Mouse (Mus musculus) naive thymus-derived CD4-positive, alpha-beta T cell, adult 5 months (primary cell): ENCODE data around the gene Sstr3. TPM values are rescaled to one million over a fixed set of nuclear protein-coding genes. Genes with fewer than 3 reads are reported as not detected.

Experiments used
- polyA plus RNA-seq: library from polyadenylated mRNA; unstranded; fragments of 100-300 nt; shearing (Covaris generic); gene quantifications from one replicate; pipeline ENCODE4 v1.2.1, GENCODE M21; 2017

Sstr3 gene
- not detected for polyA plus RNA-seq

GRCm38 (mm10) chr15:78544561-78545001 lies at the start of gene Sstr3:
Gene Sstr3, minus strand, starts transcription at chr15:78544685.

GRCm38 (mm10) chr15:78572658-78573397 lies 28.3 kb upstream of the Sstr3 start, which contains the start of gene Rac2:
Gene Rac2, minus strand, starts transcription at chr15:78572783.

GRCm38 (mm10) chr15:78530671-78531450 lies 13.6 kb downstream of the Sstr3 start, which contains the start of gene C1qtnf6:
Gene C1qtnf6, minus strand, starts transcription at chr15:78531416.

GRCm38 (mm10) chr15:78494968-78495406 lies 49.5 kb downstream of the Sstr3 start, which contains the start of gene Il2rb:
Gene Il2rb, minus strand, starts transcription at chr15:78495271.

Other genes starting within 250 kb of the Sstr3 start
- not detected for gene Csf2rb2, start 239.0 kb downstream of the Sstr3 start, polyA plus RNA-seq
- 0.10 TPM for gene Csf2rb, start 218.9 kb downstream of the Sstr3 start, polyA plus RNA-seq
- not detected for gene Tex33, start 148.8 kb downstream of the Sstr3 start, polyA plus RNA-seq
- gene Tst, start 138.8 kb downstream of the Sstr3 start, polyA plus RNA-seq = not detected
- 2.5 TPM for gene Mpst, start 138.3 kb downstream of the Sstr3 start, polyA plus RNA-seq
- 3.2 TPM for gene Kctd17, start 116.1 kb downstream of the Sstr3 start, polyA plus RNA-seq
- gene Tmprss6, start 76.1 kb downstream of the Sstr3 start, polyA plus RNA-seq = not detected
- 42.7 TPM for gene Il2rb, start 49.4 kb downstream of the Sstr3 start, polyA plus RNA-seq
- gene C1qtnf6, start 13.3 kb downstream of the Sstr3 start, polyA plus RNA-seq = 1.7 TPM
- gene Rac2, start 28.1 kb upstream of the Sstr3 start, polyA plus RNA-seq = 1,303 TPM
- 148 TPM for gene Cyth4, start 52.4 kb upstream of the Sstr3 start, polyA plus RNA-seq
- gene Elfn2, start 174.1 kb upstream of the Sstr3 start, polyA plus RNA-seq = not detected
- gene Mfng, start 228.8 kb upstream of the Sstr3 start, polyA plus RNA-seq = 120 TPM